Mouse (Mus musculus): ENCODE data around the gene Eif4ebp2. TPM values are rescaled to one million over a fixed set of nuclear protein-coding genes. Genes with fewer than 3 reads are reported as not detected.
"Not testable (repeated sequence)": the region's sequence is repeated elsewhere in the genome, so short reads cannot be mapped to it uniquely, and the experiment has no call there.

The Eif4ebp2 gene
- polyA plus RNA-seq, 1 experiment from 2014 or later: 50.8 TPM

GRCm38 (mm10) chr10:61457182-61457581 is 4.7 kb upstream of the Eif4ebp2 start:
- WGBS: 56% methylated on average over 3 of the region's 3 CpGs
- H3K27me3 ChIP-seq (replicated peaks): no peaks in the 10 kb centered on the region
- ATAC-seq (ENCODE audit: extremely low read depth, insufficient number of reproducible peaks, low FRiP score, low TSS enrichment): no peak

DNA sequence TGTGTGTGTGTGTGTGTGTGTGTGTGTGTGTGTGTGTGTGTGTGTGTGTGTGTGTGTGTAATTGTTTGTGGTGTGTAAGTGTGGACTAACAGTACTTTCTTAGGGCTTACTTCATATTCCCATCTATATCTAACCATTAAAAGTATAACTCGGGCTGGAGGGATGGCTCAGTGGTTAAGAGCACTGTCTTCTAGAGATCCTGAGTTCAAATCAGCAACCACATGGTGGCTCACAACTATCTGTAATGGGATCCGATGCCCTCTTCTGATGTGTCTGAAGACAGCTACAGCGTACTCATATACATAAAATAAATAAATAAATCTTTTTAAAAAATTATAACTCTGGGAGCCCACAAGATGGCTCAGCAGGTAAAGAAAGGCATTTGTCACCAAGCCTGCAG is 710 bp upstream of the Eif4ebp2 start:
- ATAC-seq (ENCODE audit: extremely low read depth, insufficient number of reproducible peaks, low FRiP score, low TSS enrichment); H3K4me3 ChIP-seq; H3K9ac ChIP-seq; H3K27me3 ChIP-seq (replicated peaks); H3K27ac ChIP-seq (replicated peaks); H3K9me3 ChIP-seq; H3K4me2 ChIP-seq: not testable (repeated sequence)
- WGBS: 78% methylated on average over 3 of the region's 3 CpGs
- peaks cover 38% of the 10 kb centered on the region for H3K4me1 ChIP-seq
- H3K36me3 ChIP-seq: peaks cover 18% of the 10 kb centered on the region

More at GRCm38 (mm10) chr10:61457182-61457581, 4.7 kb upstream of the Eif4ebp2 start:
- Histone ChIP-seq H3K36me3 (no peaks in the 10 kb centered on the region), H3K27ac (replicated peaks) (no peak overlapping the region), H3K9ac (no peak overlapping the region), H3K9me3 (0 out of 2 replicates have a peak, but pooled peaks cover 5% of the 10 kb centered on the region), H3K4me3 (no peak overlapping the region), H3K4me2 (no peak overlapping the region), H3K4me1 (0 out of 2 replicates have a peak, but pooled peaks cover 4% of the 10 kb centered on the region)

DNA sequence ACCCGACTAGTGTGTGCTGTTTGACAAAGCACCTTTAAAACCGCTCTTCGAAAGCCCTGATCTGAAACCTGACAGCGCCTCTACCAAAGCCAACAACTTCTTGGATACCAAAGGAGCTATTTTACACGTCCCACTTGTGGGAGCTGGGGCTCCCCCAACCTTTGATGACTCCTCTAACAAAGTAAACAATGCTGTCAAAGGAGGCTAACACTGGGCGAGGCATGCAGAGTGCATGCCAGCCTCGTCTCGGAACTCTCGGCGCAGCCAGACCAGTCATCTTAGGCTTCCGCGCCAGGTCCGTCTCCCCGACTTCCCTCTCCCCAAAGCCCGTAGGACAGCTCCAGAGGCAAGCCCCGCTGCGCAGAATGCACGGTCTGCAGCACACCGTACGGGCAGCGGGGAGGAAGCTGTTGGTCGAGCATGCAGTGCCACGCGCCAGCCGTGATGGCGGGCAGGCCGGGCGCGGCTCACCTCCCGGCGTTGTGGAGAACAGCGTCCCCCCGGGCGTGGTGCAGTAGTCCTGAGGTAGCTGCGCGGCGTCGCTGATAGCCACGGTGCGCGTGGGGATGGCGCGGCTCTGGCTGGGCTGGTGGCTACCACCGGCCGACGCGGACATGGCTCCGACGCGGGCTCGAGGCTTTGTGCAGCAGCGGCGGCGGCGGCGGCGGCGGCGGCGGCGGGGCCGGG is 387 bp downstream of the Eif4ebp2 start:
- H3K4me1 ChIP-seq: peaks cover 47% of the 10 kb centered on the region
- under 1% methylated on average over 62 of the region's 62 CpGs for WGBS
- peak; percentile 34 for ATAC-seq (ENCODE audit: extremely low read depth, insufficient number of reproducible peaks, low FRiP score, low TSS enrichment)

GRCm38 (mm10) chr10:61451463-61451930 is 964 bp downstream of the Eif4ebp2 start:
- H3K27ac ChIP-seq (replicated peaks): peak overlapping the region; percentile 84
- H3K4me1 ChIP-seq: peaks cover 51% of the 10 kb centered on the region
- 3% methylated on average over 8 of the region's 8 CpGs for WGBS
- H3K36me3 ChIP-seq: peaks cover 33% of the 10 kb centered on the region
- H3K4me2 ChIP-seq: peak overlapping the region; percentile 95
- peak overlapping the region; percentile 99 for H3K4me3 ChIP-seq
- H3K9ac ChIP-seq: peak overlapping the region; percentile 97
- H3K27me3 ChIP-seq (replicated peaks): no peaks in the 10 kb centered on the region
- no peak for ATAC-seq (ENCODE audit: extremely low read depth, insufficient number of reproducible peaks, low FRiP score, low TSS enrichment)
- 0 out of 2 replicates have a peak, but pooled peaks cover 5% of the 10 kb centered on the region for H3K9me3 ChIP-seq

More for the DNA sequence above, 387 bp downstream of the Eif4ebp2 start:
- H3K4me3 ChIP-seq: peak overlapping the region; percentile 99
- peak overlapping the region; percentile 95 for H3K4me2 ChIP-seq
- H3K27me3 ChIP-seq (replicated peaks): no peaks in the 10 kb centered on the region
- peak overlapping the region; percentile 97 for H3K9ac ChIP-seq
- 0 out of 2 replicates have a peak, but pooled peaks cover 5% of the 10 kb centered on the region for H3K9me3 ChIP-seq
- peaks cover 27% of the 10 kb centered on the region for H3K36me3 ChIP-seq
- peak overlapping the region; percentile 84 for H3K27ac ChIP-seq (replicated peaks)

- H3K27ac ChIP-seq (replicated peaks): no peak overlapping the region
- H3K9me3 ChIP-seq: no peaks in the 10 kb centered on the region
- H3K4me1 ChIP-seq: peaks cover 77% of the 10 kb centered on the region
- H3K4me2 ChIP-seq: no peak overlapping the region
- peaks cover 33% of the 10 kb centered on the region for H3K36me3 ChIP-seq
- 0 out of 2 replicates have a peak overlapping the region, but pooled peaks have one; percentile 11 for H3K9ac ChIP-seq
- no peak for ATAC-seq (ENCODE audit: extremely low read depth, insufficient number of reproducible peaks, low FRiP score, low TSS enrichment)
- 50% methylated on average over 3 of the region's 3 CpGs for WGBS
- no peak overlapping the region for H3K4me3 ChIP-seq
- no peaks in the 10 kb centered on the region for H3K27me3 ChIP-seq (replicated peaks)
Observed at GRCm38 (mm10) chr10:61448834-61449233, 3.6 kb downstream of the Eif4ebp2 start.

DNA sequence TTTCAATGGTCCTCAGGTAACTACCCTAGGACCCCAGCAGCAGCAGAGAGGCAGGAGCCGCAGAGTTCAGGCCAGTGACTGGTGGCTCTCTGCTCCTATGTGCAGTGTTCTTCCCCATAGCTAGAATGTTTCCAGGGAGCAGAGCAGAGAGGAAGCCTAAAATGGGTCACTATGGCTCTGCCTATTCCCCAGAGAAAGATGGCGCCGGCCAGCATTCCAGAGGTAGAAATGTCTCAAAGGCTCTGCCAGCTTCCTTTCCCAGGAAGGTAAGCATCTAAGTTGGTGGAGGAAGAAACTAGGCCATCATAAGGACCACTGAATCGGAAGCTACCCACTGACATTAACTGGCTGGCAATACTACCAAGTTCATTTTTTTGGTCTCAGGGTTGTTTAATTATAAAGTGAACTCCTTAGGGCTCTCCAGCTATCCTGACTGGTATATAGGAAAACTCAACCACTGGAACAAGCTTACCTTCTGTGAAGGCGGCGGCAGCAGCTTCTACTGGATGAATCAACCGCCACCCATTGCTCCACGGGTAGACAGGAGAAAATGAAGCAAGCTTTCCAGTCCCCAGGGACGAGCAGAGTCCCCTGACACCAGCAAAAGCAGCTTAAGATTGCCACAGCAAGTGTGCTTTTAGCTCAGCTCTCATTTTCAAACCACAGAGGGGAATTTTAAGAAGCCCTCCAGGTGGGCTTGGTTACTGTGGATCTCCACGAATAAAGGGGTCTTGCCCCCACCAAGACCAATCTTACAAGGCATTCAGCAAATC is 4.7 kb downstream of the Eif4ebp2 start:
- Histone ChIP-seq H3K4me3 (no peak overlapping the region), H3K27me3 (replicated peaks) (no peaks in the 10 kb centered on the region), H3K4me1 (peaks cover 87% of the 10 kb centered on the region), H3K9me3 (no peaks in the 10 kb centered on the region), H3K36me3 (peaks cover 33% of the 10 kb centered on the region), H3K9ac (peak overlapping the region; percentile 14; the same call in 1 of the 2 replicates), H3K4me2 (no peak overlapping the region), H3K27ac (replicated peaks) (peak overlapping the region; percentile 36; the same call in 1 of the 2 replicates)
- 84% methylated on average over 10 of the region's 10 CpGs for WGBS
- no peak for ATAC-seq (ENCODE audit: extremely low read depth, insufficient number of reproducible peaks, low FRiP score, low TSS enrichment)

- WGBS: 87% methylated on average over 3 of the region's 3 CpGs
- H3K4me2 ChIP-seq: no peak overlapping the region
- ATAC-seq (ENCODE audit: extremely low read depth, insufficient number of reproducible peaks, low FRiP score, low TSS enrichment): no peak
Observed at GRCm38 (mm10) chr10:61445016-61445415, 7.4 kb downstream of the Eif4ebp2 start.

DNA sequence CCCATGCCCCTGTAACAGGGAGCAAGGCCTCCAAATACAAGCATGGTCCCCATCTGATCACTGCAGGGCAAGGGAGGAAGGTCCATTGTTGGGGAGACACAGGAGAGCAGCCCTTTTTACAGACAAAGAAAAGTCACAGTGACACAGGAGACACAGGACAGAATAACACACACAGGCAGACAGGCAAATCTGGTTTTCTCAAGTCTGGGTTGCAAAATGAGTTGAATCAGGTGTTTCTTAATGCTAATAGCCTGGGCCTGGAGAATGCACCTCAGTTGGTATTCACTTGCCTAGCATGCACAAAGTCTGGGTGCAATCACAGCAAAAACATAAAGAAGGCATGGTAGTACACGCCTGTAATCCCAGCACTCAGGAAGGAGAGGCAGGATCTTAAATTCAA is 8.6 kb downstream of the Eif4ebp2 start:
- Histone ChIP-seq H3K9me3 (no peaks in the 10 kb centered on the region), H3K9ac (peak overlapping the region; percentile 25; the same call in 1 of the 2 replicates), H3K4me1 (peaks cover 68% of the 10 kb centered on the region), H3K4me2 (no peak overlapping the region), H3K36me3 (peaks cover 24% of the 10 kb centered on the region), H3K27ac (replicated peaks) (peak overlapping the region; percentile 21; the same call in 1 of the 2 replicates), H3K4me3 (no peak overlapping the region), H3K27me3 (replicated peaks) (no peaks in the 10 kb centered on the region)
- WGBS: 48% methylated on average over 1 of the region's 1 CpGs
- no peak for ATAC-seq (ENCODE audit: extremely low read depth, insufficient number of reproducible peaks, low FRiP score, low TSS enrichment)

More at GRCm38 (mm10) chr10:61445016-61445415, 7.4 kb downstream of the Eif4ebp2 start:
- no peak overlapping the region for H3K9ac ChIP-seq
- H3K9me3 ChIP-seq: no peaks in the 10 kb centered on the region
- H3K4me1 ChIP-seq: peaks cover 80% of the 10 kb centered on the region
- no peaks in the 10 kb centered on the region for H3K27me3 ChIP-seq (replicated peaks)
- H3K36me3 ChIP-seq: peaks cover 32% of the 10 kb centered on the region
- no peak overlapping the region for H3K4me3 ChIP-seq
- no peak overlapping the region for H3K27ac ChIP-seq (replicated peaks)

- Histone ChIP-seq H3K27me3 (replicated peaks) (no peaks in the 10 kb centered on the region), H3K4me2 (no peak overlapping the region), H3K27ac (replicated peaks) (peak overlapping the region; percentile 21; the same call in 1 of the 2 replicates), H3K9me3 (no peaks in the 10 kb centered on the region), H3K36me3 (peaks cover 26% of the 10 kb centered on the region), H3K9ac (peak overlapping the region; percentile 25; the same call in 1 of the 2 replicates), H3K4me3 (no peak overlapping the region), H3K4me1 (peaks cover 64% of the 10 kb centered on the region)
- ATAC-seq (ENCODE audit: extremely low read depth, insufficient number of reproducible peaks, low FRiP score, low TSS enrichment): no peak
- WGBS: 62% methylated on average over 6 of the region's 6 CpGs
Observed at GRCm38 (mm10) chr10:61443456-61443855, 9.0 kb downstream of the Eif4ebp2 start.

DNA sequence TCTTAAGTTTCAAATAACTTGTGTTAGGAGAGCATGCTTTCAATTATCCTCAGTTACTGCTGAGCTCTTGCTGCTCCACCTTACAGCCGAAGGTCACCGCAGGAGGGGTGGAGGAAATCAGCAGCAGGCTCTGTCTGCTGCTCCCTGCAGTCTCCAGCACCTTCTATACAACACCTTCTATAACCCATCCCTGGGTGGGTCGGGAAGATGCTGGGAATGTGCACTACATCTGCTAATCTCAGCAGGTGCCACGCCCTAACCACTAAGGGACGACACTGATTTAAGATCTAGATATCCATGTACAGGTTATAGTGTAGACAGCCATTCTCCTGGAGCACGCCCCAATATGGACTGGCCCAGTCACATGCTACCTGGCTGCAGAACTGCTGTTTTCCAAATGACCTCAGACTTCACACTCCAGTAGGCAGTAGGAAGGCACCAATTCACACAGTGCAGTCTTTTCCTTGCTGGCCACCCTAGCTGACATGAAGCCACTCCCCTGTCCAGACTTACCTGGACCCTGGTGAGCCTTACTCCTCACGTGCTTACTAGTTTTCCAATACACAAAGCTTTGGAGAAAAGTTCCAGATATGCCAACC is 12.2 kb downstream of the Eif4ebp2 start:
- Histone ChIP-seq H3K4me1 (peaks cover 33% of the 10 kb centered on the region), H3K4me3 (no peak overlapping the region), H3K36me3 (peaks cover 22% of the 10 kb centered on the region), H3K4me2 (no peak overlapping the region), H3K9ac (no peak overlapping the region), H3K27ac (replicated peaks) (no peak overlapping the region), H3K27me3 (replicated peaks) (no peaks in the 10 kb centered on the region), H3K9me3 (no peaks in the 10 kb centered on the region)
- 85% methylated on average over 7 of the region's 7 CpGs for WGBS
- no peak for ATAC-seq (ENCODE audit: extremely low read depth, insufficient number of reproducible peaks, low FRiP score, low TSS enrichment)

DNA sequence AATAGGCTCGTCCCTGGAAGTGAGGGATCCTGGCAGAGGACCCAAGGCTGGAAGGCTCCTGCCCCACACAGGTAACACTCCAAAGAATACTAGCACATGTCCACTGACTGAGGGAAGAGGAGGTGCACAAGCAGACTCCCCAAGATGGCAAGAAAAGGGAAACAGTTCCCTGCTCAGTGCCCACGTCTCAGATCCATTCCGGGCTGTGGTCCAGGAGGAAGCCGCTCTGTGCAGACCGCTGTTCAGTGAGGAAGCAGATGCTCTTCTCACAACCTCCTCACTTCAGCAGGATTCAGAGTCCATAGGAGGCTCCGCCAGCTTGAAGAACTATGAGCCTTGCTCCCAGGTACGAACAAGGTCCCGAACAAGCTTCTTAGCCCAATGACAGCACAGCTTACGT is 21.1 kb downstream of the Eif4ebp2 start:
- H3K4me3 ChIP-seq: no peak overlapping the region
- no peaks in the 10 kb centered on the region for H3K9me3 ChIP-seq
- no peak overlapping the region for H3K9ac ChIP-seq
- H3K36me3 ChIP-seq: peaks cover 67% of the 10 kb centered on the region
- 94% methylated on average over 9 of the region's 9 CpGs for WGBS
- H3K27me3 ChIP-seq (replicated peaks): no peaks in the 10 kb centered on the region
- ATAC-seq (ENCODE audit: extremely low read depth, insufficient number of reproducible peaks, low FRiP score, low TSS enrichment): no peak
- no peak overlapping the region for H3K4me2 ChIP-seq
- no peak overlapping the region for H3K27ac ChIP-seq (replicated peaks)
- peaks cover 9% of the 10 kb centered on the region for H3K4me1 ChIP-seq

All from heart, embryonic 13.5 days (tissue).